Mouse (Mus musculus): ENCODE data around the gene Large1. TPM values are rescaled to one million over a fixed set of nuclear protein-coding genes. Genes with fewer than 3 reads are reported as not detected.
A peak's percentile ranks its signal among the peaks of the same experiment; 100 is the strongest.

The Large1 gene
- polyA plus RNA-seq, 2 experiments: 0.56 to 1.1 TPM

DNA sequence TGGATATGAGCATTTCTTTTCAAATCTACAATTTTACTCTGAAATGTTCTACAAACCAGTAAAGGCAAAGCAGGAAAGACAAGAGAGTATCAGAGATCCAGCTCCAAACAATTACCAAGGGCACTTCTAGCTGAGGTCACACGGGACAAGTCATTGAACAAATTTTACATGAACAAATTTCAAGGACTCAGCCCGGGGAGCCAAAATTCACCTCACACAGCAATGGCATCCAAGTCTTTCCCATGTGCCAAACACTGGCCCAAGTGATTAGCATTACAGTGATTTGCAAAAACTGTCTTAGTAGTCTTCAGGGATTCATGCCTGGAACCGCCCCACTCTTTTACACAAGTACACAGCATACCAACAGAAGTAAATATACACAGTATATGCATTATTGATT lies 126.5 kb downstream of the Large1 start:
- Histone ChIP-seq H3K27ac (no peak overlapping the region), H3K9me3 (ENCODE audit: control insufficient read depth, low read length) (no peaks in the 10 kb centered on the region), H3K36me3 (replicated peaks; ENCODE audit: control insufficient read depth, insufficient read depth, low read depth) (no peaks in the 10 kb centered on the region), H3K9ac (replicated peaks) (no peak overlapping the region), H3K4me2 (ENCODE audit: low read depth) (no peak overlapping the region), H3K4me1 (replicated peaks; ENCODE audit: control insufficient read depth in 2 of 2, insufficient read depth in 2 of 2, low read length in 1 of 2) (no peaks in the 10 kb centered on the region), H3K4me3 (ENCODE audit: insufficient read depth in 1 of 2, low read depth in 2 of 2, low read length in 2 of 2) (no peak overlapping the region), H3K27me3 (ENCODE audit: control insufficient read depth, insufficient read depth, low read length) (no peaks in the 10 kb centered on the region)
- WGBS (ENCODE audit: insufficient replicate concordance): 61% methylated on average over 3 of the region's 3 CpGs
- ATAC-seq (ENCODE audit: insufficient read depth) (no peak), DNase-seq (ENCODE audit: low read depth in 3 of 3, low spot score in 3 of 3) (no peak)
- no peak for TF ChIP-seq CTCF (IDR thresholded peaks at IDR 0.05; ENCODE audit: low read depth)

DNA sequence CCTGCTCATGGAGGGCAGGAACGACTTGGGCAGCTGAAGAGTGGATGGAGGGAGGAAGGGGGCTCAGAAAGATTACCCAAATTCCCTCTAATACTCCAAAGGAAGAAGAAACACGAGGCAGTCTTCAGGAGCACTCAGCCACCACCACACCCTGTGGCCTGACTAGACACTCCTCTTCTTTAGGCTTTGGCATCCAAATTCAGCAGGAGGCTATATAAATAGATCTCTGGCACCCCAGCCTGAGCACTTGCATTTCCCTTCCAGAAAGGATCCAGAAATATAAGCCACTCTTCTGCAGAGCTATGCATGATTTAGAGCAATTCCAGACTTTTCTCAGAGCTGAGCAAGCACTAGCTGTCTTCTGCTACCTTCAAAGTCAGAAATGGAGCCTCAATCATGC lies 127.7 kb downstream of the Large1 start:
- Histone ChIP-seq H3K4me1 (replicated peaks; ENCODE audit: control insufficient read depth in 2 of 2, insufficient read depth in 2 of 2, low read length in 1 of 2) (no peaks in the 10 kb centered on the region), H3K9me3 (ENCODE audit: control insufficient read depth, low read length) (no peaks in the 10 kb centered on the region), H3K36me3 (replicated peaks; ENCODE audit: control insufficient read depth, insufficient read depth, low read depth) (no peaks in the 10 kb centered on the region), H3K27ac (no peak overlapping the region), H3K9ac (replicated peaks) (no peak overlapping the region), H3K4me3 (ENCODE audit: insufficient read depth in 1 of 2, low read depth in 2 of 2, low read length in 2 of 2) (no peak overlapping the region), H3K27me3 (ENCODE audit: control insufficient read depth, insufficient read depth, low read length) (no peaks in the 10 kb centered on the region), H3K4me2 (ENCODE audit: low read depth) (no peak overlapping the region)
- DNase-seq (ENCODE audit: low read depth in 3 of 3, low spot score in 3 of 3): no peak
- no peak for TF ChIP-seq EP300 (IDR thresholded peaks at IDR 0.05; ENCODE audit: low read depth)
- no peak for TF ChIP-seq CTCF (IDR thresholded peaks at IDR 0.05; ENCODE audit: low read depth)
- 24% methylated on average over 2 of the region's 2 CpGs for WGBS (ENCODE audit: insufficient replicate concordance)
- ATAC-seq (ENCODE audit: insufficient read depth): no peak

DNA sequence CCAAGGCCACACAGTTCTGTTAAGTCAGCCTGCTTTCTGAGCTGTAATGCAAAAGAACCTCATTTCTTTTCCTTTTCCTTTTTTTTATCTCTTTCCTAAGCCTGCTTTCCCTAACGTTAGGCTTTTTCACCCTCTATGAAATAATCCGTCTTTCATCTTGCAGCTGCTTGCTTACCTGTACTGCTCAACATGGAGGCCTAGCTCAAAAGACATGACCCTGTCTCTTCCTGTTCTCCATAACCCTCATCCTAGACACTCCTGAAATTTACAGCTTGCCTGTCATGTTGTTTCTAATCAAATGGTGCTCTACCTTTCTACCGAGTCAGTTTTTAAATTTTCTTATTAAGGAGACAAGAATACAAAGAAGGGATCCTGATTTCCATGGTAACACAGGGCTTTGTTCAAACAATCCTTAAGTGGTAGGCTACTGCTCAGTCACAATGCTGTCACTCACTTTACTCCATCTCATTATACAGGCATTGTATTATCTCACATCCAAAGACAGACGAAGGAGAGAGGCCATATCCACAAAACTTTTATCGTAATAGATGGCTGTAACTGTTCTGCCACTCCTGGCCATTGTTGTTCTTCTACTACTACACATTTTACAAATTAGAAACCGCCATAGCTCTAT lies 134.0 kb downstream of the Large1 start:
- 68% methylated on average over 6 of the region's 6 CpGs for WGBS (ENCODE audit: insufficient replicate concordance)

DNA sequence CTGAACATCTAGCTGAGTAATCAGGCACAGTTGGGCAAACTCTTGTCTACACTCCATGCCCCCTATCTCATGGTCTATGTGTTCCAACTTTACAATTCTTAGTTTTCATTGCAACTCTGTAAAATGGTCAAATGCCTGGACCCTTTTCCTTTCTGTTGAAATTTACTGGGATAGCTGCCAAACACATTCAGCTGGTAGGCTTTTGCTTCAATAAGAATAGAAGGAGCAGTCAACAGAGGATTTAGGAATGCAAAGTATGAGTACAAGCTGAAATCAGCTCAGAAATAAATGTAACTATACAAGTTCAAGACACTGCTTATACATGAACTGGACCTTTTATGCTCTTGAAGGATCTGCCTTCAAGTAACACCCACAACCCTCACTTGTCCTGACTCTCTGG lies 146.5 kb downstream of the Large1 start:
- no peak overlapping the region for H3K9ac ChIP-seq (replicated peaks)
- no peaks in the 10 kb centered on the region for H3K36me3 ChIP-seq (replicated peaks; ENCODE audit: control insufficient read depth, insufficient read depth, low read depth)
- DNase-seq (ENCODE audit: low read depth in 3 of 3, low spot score in 3 of 3): no peak
- H3K4me2 ChIP-seq (ENCODE audit: low read depth): no peak overlapping the region
- no peak for ATAC-seq (ENCODE audit: insufficient read depth)
- H3K27ac ChIP-seq: no peak overlapping the region
- no peak overlapping the region for H3K4me3 ChIP-seq (ENCODE audit: insufficient read depth in 1 of 2, low read depth in 2 of 2, low read length in 2 of 2)
- TF ChIP-seq CTCF (IDR thresholded peaks at IDR 0.05; ENCODE audit: low read depth) (no peak), EP300 (IDR thresholded peaks at IDR 0.05; ENCODE audit: low read depth) (no peak)
- H3K4me1 ChIP-seq (replicated peaks; ENCODE audit: control insufficient read depth in 2 of 2, insufficient read depth in 2 of 2, low read length in 1 of 2): no peaks in the 10 kb centered on the region
- H3K27me3 ChIP-seq (ENCODE audit: control insufficient read depth, insufficient read depth, low read length): no peaks in the 10 kb centered on the region
- no peaks in the 10 kb centered on the region for H3K9me3 ChIP-seq (ENCODE audit: control insufficient read depth, low read length)

More for the DNA sequence above, 134.0 kb downstream of the Large1 start:
- Histone ChIP-seq H3K27ac (no peak overlapping the region), H3K4me1 (replicated peaks; ENCODE audit: control insufficient read depth in 2 of 2, insufficient read depth in 2 of 2, low read length in 1 of 2) (no peaks in the 10 kb centered on the region), H3K9ac (replicated peaks) (no peak overlapping the region), H3K9me3 (ENCODE audit: control insufficient read depth, low read length) (no peaks in the 10 kb centered on the region), H3K4me3 (ENCODE audit: insufficient read depth in 1 of 2, low read depth in 2 of 2, low read length in 2 of 2) (no peak overlapping the region), H3K36me3 (replicated peaks; ENCODE audit: control insufficient read depth, insufficient read depth, low read depth) (no peaks in the 10 kb centered on the region), H3K4me2 (ENCODE audit: low read depth) (no peak overlapping the region), H3K27me3 (ENCODE audit: control insufficient read depth, insufficient read depth, low read length) (no peaks in the 10 kb centered on the region)
- TF ChIP-seq CTCF (IDR thresholded peaks at IDR 0.05; ENCODE audit: low read depth) (no peak), EP300 (IDR thresholded peaks at IDR 0.05; ENCODE audit: low read depth) (no peak)
- no peak for DNase-seq (ENCODE audit: low read depth in 3 of 3, low spot score in 3 of 3)
- ATAC-seq (ENCODE audit: insufficient read depth): no peak

DNA sequence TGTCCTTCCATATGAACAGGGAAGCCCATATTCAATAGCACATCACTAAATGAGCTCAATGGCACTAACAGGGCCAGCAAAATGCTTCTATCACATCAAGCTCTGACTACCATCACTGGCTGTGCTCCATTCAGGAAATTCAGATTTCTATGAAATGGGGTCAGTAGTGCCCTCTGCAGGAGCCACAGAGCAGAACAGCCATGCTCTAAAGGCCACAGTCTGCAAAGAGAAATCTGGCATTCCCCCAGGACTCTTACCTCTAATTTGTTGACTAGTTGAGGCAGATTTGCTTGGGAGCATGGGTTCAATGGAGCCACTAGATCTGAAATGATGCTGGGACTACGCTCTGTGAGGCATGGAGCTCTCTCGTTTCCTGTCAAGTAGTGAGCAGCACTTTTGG lies 151.5 kb downstream of the Large1 start:
- Histone ChIP-seq H3K4me1 (replicated peaks; ENCODE audit: control insufficient read depth in 2 of 2, insufficient read depth in 2 of 2, low read length in 1 of 2) (no peaks in the 10 kb centered on the region; a peak in 1 of 4 replicates), H3K4me3 (ENCODE audit: insufficient read depth in 1 of 2, low read depth in 2 of 2, low read length in 2 of 2) (no peak overlapping the region), H3K9ac (replicated peaks) (no peak overlapping the region), H3K27ac (no peak overlapping the region), H3K9me3 (ENCODE audit: control insufficient read depth, low read length) (no peaks in the 10 kb centered on the region), H3K36me3 (replicated peaks; ENCODE audit: control insufficient read depth, insufficient read depth, low read depth) (no peaks in the 10 kb centered on the region), H3K27me3 (ENCODE audit: control insufficient read depth, insufficient read depth, low read length) (no peaks in the 10 kb centered on the region), H3K4me2 (ENCODE audit: low read depth) (no peak overlapping the region)
- TF ChIP-seq CTCF (IDR thresholded peaks at IDR 0.05; ENCODE audit: low read depth) (0 out of 2 replicates have a peak, but pooled peaks have one; percentile 20), EP300 (IDR thresholded peaks at IDR 0.05; ENCODE audit: low read depth) (no peak)
- no peak for ATAC-seq (ENCODE audit: insufficient read depth)
- WGBS (ENCODE audit: insufficient replicate concordance): 43% methylated on average over 2 of the region's 2 CpGs
- no peak for DNase-seq (ENCODE audit: low read depth in 3 of 3, low spot score in 3 of 3)
